Mouse (Mus musculus): Measurements from ENCODE around the gene Man1c1.

The Man1c1 gene

GRCm38 (mm10) chr4:134703835-134704546 lies at the start of gene Man1c1:
TSS of gene Man1c1 (minus strand) at chr4:134704290.
- peak; percentile 95 for DNase-seq (ENCODE audit: low read depth, low spot score)

DNA sequence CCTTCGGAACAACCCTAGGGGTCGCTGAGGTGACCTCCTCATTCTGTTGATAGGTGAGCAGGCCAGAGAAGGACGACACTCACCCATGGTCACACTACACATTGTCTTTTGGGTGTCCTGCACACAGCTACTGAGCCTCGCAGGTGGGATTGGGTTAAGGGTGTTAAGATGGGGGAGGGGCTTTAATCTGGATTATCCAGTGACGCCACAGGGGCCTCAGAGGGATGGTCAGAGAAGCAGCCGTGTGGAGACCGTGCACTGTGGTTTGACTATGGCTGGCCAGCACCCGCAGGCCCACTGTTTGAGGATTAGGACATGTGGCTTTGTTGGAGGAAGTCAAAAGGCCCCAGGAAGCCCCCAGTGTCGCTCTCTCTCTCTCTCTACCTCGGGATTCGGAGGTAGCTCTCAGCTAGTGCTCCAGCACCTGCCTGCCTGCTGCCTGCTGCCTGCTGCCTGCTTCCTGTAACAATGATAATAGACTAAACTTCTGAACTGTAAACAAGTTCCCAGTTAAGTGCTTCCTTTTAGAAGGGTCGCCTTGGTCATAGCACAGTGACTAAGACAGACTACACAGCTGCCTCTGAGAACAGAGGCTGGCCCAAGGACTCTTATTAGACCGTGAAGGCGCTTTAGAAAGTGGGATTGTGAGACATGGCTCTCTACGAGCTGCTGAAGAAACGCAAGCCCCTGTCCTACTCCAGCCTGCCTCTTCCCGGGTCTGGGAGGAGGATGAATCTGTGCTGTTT lies 49.6 kb upstream of the Man1c1 start:
- DNase-seq (ENCODE audit: low read depth, low spot score) = no peak

- DNase-seq (ENCODE audit: low read depth, low spot score) = no peak
Measured at GRCm38 (mm10) chr4:134752911-134753426, 48.9 kb upstream of the Man1c1 start.

DNA sequence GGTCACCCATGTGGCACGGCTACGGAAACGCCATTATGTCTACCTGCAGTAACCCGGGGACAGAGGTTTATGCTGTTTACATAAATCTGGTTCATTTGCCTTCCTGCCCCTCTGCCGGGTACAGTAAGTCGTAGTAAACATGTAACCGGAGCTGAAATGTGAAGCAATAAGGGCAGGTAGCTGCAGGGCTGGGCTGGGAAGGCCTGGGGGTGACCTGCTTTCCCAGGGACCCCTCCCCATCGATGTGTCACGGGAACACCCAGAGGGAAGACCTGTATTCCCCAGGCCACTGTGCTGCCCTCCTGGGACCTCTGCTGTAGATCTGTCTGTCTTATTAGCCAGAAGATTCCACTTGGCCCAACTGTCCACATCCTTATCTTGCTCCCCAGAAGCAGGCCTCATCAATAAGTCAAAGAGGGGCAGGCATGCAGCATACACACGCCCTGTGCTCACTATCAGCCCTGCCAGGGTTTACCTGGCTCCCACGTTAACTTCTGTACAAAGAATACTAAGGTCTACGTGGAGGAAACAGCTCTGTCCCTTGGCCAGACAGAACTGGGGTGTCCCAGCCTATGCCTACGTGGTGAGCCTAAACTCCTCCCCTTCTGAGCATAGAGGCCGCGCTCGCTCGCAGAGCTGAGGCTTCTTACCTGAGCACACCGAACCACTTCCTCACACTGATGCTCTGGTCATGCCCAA lies 47.7 kb upstream of the Man1c1 start:
- peak; percentile 57 for DNase-seq (ENCODE audit: low read depth, low spot score)

GRCm38 (mm10) chr4:134750825-134751224 lies 46.7 kb upstream of the Man1c1 start:
- DNase-seq (ENCODE audit: low read depth, low spot score) = peak; percentile 51

GRCm38 (mm10) chr4:134750263-134750662 lies 46.2 kb upstream of the Man1c1 start:
- peak; percentile 91 for DNase-seq (ENCODE audit: low read depth, low spot score)

- peak; percentile 70 for DNase-seq (ENCODE audit: low read depth, low spot score)
Measured at GRCm38 (mm10) chr4:134749301-134750030, 45.4 kb upstream of the Man1c1 start.

DNA sequence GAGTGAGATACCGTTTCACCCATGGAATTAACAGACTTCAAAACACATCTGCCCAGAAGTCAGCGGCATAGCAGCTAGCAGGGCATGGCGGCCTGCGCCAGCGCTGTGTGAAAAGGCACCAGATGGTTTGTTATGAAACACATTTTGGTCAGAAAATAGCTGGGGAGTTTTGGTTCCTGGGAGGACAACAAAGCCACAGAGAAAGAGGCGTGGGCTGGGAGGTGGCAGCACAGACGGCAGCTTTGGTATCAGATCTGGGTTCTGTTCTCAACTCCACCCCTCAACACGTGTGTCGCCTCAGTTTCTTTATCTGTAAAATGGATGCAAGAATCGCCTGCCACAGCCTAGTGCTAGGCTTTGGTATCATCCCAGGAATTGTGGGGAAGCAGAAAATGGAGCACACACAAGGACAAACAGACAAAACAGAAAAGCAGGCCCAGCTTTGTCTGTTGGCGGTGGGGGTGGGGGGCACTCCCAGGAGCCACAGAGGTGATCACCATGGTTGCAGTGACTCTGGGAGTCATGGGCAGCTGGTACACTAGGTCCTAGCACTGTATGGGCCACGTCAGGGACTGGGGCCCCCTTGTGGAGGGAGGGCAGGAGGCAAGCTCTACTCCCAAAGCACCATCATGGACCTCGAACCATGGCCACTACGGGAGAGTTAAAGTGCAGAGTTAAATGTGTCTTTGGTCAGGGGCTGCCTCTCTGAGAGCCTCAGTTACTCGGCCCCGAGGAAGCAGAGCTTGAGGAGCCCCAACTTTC lies 42.0 kb upstream of the Man1c1 start:
- peak; percentile 60 for DNase-seq (ENCODE audit: low read depth, low spot score)

GRCm38 (mm10) chr4:134743881-134744633 lies 40.0 kb upstream of the Man1c1 start:
- DNase-seq (ENCODE audit: low read depth, low spot score) = no peak

DNA sequence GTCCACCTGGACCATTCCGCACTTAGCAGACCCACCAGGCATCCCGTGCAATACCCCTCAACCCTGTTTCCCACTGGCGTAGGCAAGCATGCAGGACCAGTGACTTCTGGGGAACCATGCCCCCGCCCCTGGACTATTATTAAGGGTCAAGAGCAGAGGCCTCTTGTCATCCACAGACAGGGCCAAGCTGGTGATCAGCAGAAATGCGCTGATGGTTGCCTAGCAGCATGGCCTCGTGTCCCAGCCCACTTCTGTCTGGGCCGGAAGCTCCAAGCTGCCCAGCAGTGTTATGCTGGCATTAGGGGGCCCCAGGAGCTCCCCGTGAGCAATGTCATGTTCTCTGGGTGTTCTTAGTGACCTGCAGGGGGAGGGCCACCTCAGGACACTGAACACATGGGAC lies 37.9 kb upstream of the Man1c1 start:
- no peak for DNase-seq (ENCODE audit: low read depth, low spot score)

- DNase-seq (ENCODE audit: low read depth, low spot score) = no peak
Measured at GRCm38 (mm10) chr4:134740186-134740585, 36.1 kb upstream of the Man1c1 start.

DNA sequence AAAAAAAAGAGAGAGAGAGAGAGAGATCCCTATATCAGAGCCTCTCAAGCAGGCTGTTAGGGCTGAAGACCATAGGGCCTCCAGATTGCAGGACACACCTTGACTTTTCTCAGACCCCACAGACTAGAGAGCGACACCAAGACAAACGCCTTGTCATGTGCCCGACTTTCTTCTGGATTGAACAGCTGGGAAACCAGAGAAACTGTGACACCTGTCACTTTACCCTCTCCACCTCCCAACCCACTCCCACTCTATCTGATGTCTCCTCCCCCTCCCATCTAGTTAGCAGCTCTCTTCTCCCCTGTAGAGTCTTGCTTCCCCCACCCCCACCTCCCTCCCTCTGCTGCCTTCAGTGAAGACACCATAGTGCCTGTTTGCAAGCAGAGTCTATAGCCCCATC lies 35.4 kb upstream of the Man1c1 start:
- no peak for DNase-seq (ENCODE audit: low read depth, low spot score)

DNA sequence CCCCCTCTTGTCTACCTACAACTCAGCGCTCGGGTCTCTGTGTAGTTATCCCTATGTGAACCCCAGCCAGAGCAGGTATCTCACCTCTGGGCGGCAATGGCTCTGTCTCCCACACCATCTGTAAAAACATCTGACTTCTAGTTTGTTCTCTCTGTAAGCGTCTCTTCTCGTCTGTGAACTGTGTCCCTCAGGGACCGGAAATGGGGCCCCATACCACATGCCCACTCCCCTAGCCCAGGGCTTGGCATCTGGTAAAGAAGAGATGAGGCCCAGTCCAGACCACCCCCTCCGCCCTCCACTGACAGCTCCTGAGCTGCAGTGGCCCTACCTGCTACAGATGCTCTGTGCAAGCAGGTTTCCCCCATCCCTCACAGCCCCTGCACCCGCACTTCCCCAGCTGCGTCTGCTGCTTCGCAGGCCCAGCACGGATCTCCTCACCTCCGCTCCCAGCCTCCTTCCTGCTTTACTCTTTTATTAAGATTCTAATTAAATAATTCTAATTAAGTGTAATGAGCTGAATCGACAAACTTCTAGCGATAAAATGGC lies 33.3 kb upstream of the Man1c1 start:
- DNase-seq (ENCODE audit: low read depth, low spot score) = no peak

DNA sequence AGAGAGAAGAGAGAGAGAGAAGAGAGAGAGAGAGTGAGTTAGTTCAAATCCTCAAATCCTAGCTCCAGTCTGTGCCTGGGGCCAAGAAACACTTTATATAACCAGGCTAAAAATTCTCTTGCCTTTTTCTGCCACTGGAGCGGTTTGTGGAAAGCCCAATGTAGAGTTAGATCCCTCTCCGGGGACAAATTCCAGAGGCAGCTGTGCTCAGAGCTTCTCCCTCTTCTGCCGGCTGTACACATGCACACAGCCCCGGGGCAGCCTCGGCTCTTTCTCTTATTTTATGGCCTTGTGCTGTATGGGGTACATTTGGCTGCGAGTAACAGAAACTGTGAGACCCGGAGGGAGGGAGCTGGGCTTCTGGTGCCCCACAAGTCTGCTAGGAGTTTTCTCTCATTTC lies 32.1 kb upstream of the Man1c1 start:
- no peak for DNase-seq (ENCODE audit: low read depth, low spot score)

GRCm38 (mm10) chr4:134734629-134735081 lies 30.6 kb upstream of the Man1c1 start:
- peak; percentile 88 for DNase-seq (ENCODE audit: low read depth, low spot score)

- DNase-seq (ENCODE audit: low read depth, low spot score) = no peak
Measured at GRCm38 (mm10) chr4:134734038-134734628, 30.0 kb upstream of the Man1c1 start.

DNA sequence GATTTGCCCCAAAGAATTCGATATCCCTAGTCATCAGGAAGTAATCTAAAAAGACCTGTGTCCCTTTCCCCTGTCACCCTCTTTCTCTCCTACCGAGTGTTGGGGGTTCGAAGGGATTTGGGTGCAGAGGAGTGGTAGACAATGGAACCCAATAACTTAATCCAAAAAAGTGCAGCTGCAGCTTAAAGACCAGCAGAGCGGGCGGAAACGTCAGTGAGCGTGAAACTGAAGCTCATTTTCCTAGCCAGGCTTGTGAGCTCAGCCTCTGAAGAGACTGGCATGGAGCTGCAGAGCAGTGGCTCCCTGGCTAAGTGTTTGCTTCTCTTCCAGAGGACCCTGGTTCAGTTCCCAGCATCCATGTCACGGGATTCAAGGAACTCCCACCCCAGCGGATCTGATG lies 29.3 kb upstream of the Man1c1 start:
- DNase-seq (ENCODE audit: low read depth, low spot score) = no peak

DNA sequence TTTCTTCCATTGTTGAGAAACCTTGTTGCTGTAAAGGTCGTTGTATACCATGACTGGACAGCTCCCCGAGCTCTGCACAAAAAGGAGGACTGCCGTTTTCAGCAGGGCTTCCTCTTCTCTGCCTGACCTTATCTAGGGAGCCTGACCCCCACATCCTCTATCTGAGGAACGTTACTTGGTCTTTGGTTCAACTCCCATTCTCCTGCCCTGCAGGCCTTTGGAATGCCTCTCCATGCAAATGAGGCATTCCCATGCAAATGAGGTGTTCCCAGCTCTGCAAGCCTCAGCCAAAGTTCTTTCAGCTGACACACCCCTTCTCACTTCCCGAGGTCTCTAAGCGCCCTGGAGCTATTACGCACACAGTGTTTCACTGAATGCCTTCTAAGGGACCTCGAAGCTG lies 26.0 kb upstream of the Man1c1 start:
- DNase-seq (ENCODE audit: low read depth, low spot score) = no peak

DNA sequence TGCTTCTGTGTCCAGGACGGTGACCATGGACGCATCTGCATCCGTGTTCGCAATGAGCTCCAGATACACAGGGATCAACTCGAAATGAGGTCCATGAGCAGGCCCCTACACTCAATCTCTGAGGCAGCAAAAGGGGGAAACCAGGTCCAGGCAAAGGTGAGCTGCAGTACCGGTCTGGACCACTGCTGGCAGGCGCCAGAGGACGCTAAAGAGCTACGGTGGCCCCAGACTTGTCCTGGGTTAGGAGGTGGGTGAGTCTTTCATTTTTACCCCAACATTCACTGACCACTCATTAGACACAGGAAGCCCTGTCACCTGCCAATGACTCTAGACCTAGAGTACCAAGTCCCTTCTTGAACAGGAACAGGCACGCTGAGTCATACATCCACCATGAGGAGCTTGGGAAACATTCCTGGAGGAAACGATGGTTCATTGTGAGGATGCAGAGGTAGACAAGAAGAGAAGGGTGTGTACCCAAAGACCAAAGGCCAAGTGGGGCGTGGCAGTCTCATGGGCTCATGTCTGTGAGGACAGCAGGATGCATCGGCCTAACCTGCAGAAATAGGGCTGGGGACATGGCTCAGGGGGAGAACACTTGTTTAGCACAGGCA lies 21.8 kb upstream of the Man1c1 start:
- DNase-seq (ENCODE audit: low read depth, low spot score) = no peak

Data from CD4-positive helper T cell, adult 2 months (primary cell).